Comparison of ENCODE assay signal across 32 mouse cellular contexts in genomic region chr17:12387781-12388180, GRCm38 (mm10). TPM values are rescaled to one million over a fixed set of nuclear protein-coding genes. Genes with fewer than 3 reads are reported as not detected.
"Had no signal": no experiment of that assay in that cellular context is flagged by ENCODE, and none has a peak within 500 bp of the region (broad histone marks: within the 10 kb centered on the region; RNA-seq: fewer than 3 reads in every experiment).

No protein-coding gene starts in this region.

- H3K9me3 ChIP-seq: embryonic facial prominence, embryonic 10.5 days; embryonic facial prominence, embryonic 13.5 days; embryonic facial prominence, embryonic 15.5 days; forebrain, embryonic 10.5 days; forebrain, embryonic 12.5 days; forebrain, embryonic 13.5 days; forebrain, embryonic 15.5 days had no signal

- ATAC-seq: forebrain, embryonic 13.5 days; forebrain, embryonic 14.5 days; forebrain, embryonic 15.5 days; forebrain, embryonic 16.5 days; forebrain, postnatal 0 days had no signal

- H3K4me1 ChIP-seq: embryonic facial prominence, embryonic 12.5 days; embryonic facial prominence, embryonic 13.5 days; embryonic facial prominence, embryonic 15.5 days; forebrain, embryonic 10.5 days; forebrain, embryonic 13.5 days; forebrain, embryonic 15.5 days had no signal

- DNase-seq: cerebellum, adult 2 months; cerebellum, adult 8-10 months; cerebellum, adult 9-10 months; cerebellum, adult 9-11 months; cerebellum, postnatal 10 days; cerebellum, postnatal 14 days; cerebellum, postnatal 25 days; cerebellum, postnatal 36 days; embryo, embryonic 11 days; forebrain, postnatal 0 days; gastrocnemius, adult 2 months; gastrocnemius, postnatal 10 days; gastrocnemius, postnatal 14 days; gastrocnemius, postnatal 25 days; gastrocnemius, postnatal 36 days; heart, adult 11 months; heart, adult 18-20 months had no signal

- H3K27ac ChIP-seq: embryonic facial prominence, embryonic 10.5 days; embryonic facial prominence, embryonic 12.5 days; embryonic facial prominence, embryonic 13.5 days; embryonic facial prominence, embryonic 15.5 days; forebrain, embryonic 10.5 days; forebrain, embryonic 12.5 days; forebrain, embryonic 13.5 days; forebrain, embryonic 15.5 days; gastrocnemius, adult 2 months had no signal

- H3K36me3 ChIP-seq: embryonic facial prominence, embryonic 10.5 days; embryonic facial prominence, embryonic 12.5 days; embryonic facial prominence, embryonic 13.5 days; embryonic facial prominence, embryonic 15.5 days; forebrain, embryonic 10.5 days; forebrain, embryonic 12.5 days; forebrain, embryonic 15.5 days had no signal

- H3K4me2 ChIP-seq: embryonic facial prominence, embryonic 12.5 days; embryonic facial prominence, embryonic 13.5 days; embryonic facial prominence, embryonic 15.5 days; forebrain, embryonic 12.5 days; forebrain, embryonic 13.5 days; forebrain, embryonic 15.5 days had no signal

- H3K9ac ChIP-seq: embryonic facial prominence, embryonic 12.5 days; embryonic facial prominence, embryonic 13.5 days; embryonic facial prominence, embryonic 15.5 days; forebrain, embryonic 12.5 days; forebrain, embryonic 13.5 days; forebrain, embryonic 15.5 days; forebrain, postnatal 0 days had no signal

- H3K27me3 ChIP-seq: embryonic facial prominence, embryonic 12.5 days; embryonic facial prominence, embryonic 13.5 days; embryonic facial prominence, embryonic 15.5 days; forebrain, embryonic 12.5 days; forebrain, embryonic 13.5 days; forebrain, embryonic 15.5 days had no signal

- H3K4me3 ChIP-seq: embryonic facial prominence, embryonic 10.5 days; embryonic facial prominence, embryonic 12.5 days; embryonic facial prominence, embryonic 13.5 days; embryonic facial prominence, embryonic 15.5 days; erythroblast, embryonic 14.5 days; forebrain, embryonic 10.5 days; forebrain, embryonic 12.5 days; forebrain, embryonic 13.5 days; forebrain, embryonic 15.5 days; gastrocnemius, adult 2 months had no signal

RNA-seq across cellular contexts. Expression of gene Plg, which starts 9.4 kb away (rescaled TPM):
- total RNA-seq: common myeloid progenitor, adult 5-6 weeks; forebrain, postnatal 0 days; gastrocnemius, adult 2 months; gastrocnemius, postnatal 14 days; gastrocnemius, postnatal 25 days; granulocyte monocyte progenitor cell, adult 5-6 weeks; heart, adult 18-20 months had no signal
- polyA plus RNA-seq: embryonic facial prominence, embryonic 10.5 days; embryonic facial prominence, embryonic 13.5 days; embryonic facial prominence, embryonic 14.5 days; embryonic facial prominence, embryonic 15.5 days; forebrain, embryonic 10.5 days; forebrain, embryonic 14.5 days; forebrain, embryonic 15.5 days; gonadal fat pad, adult 2 months had no signal
